Mouse (Mus musculus) kidney, adult 2 months (tissue): ENCODE results near the gene Bcl2l1.

Experiments
- CTCF ChIP-seq: fragments of 200-500 bp; conservative IDR thresholded peaks from 2 replicates; pipeline ENCODE4 v1.5.1; 2011; ENCODE audit warnings: low read depth, mild to moderate bottlenecking, control low read depth, low read length, moderate library complexity, mixed read lengths; ENCODE audit not compliant: insufficient read depth, insufficient read length
- POLR2A ChIP-seq: fragments of 200-500 bp; IDR thresholded peaks from one replicate; pipeline ENCODE4 v1.6.1; 2011; ENCODE audit warnings: low read depth, low read length, control low read depth

GRCm38 (mm10) chr2:152818679-152819078, 12.8 kb downstream of the Bcl2l1 start:
- TF ChIP-seq POLR2A (no peak), CTCF (no peak)
